Mouse (Mus musculus) left cerebral cortex, adult 8-10 months (tissue): ENCODE measurements around the gene Olfr214. TPM values are rescaled to one million over a fixed set of nuclear protein-coding genes. Genes with fewer than 3 reads are reported as not detected.
"Not testable (repeated sequence)": the region's sequence is repeated elsewhere in the genome, so short reads cannot be mapped to it uniquely, and the experiment has no call there.

Experiments
- DNase-seq, 2 experiments: peaks; one replicate each; pipeline ENCODE4 v3.0.0; 2022; ENCODE audit warnings: low spot score in 2 of 2
- total RNA-seq, 4 experiments: library from RNA; stranded (reverse); gene quantifications; 2 replicates each; pipeline ENCODE4 v1.2.4; 2022

Olfr214 gene
- not detected for total RNA-seq

GRCm38 (mm10) chr6:116553935-116554334 is at the start of gene Olfr214:
TSS of gene Olfr214 (plus strand) at chr6:116554235.
- DNase-seq = no peak

GRCm38 (mm10) chr6:116506302-116507003 is 47.6 kb upstream of the Olfr214 start, which contains the start of gene Olfr212:
TSS of gene Olfr212 (plus strand) at chr6:116506516.
- DNase-seq = not testable (repeated sequence)

GRCm38 (mm10) chr6:116514832-116515231 is 39.2 kb upstream of the Olfr214 start:
- no peak for DNase-seq

GRCm38 (mm10) chr6:116538156-116538555 is 15.9 kb upstream of the Olfr214 start, which contains the start of gene Olfr213:
TSS of gene Olfr213 (plus strand) at chr6:116538456.
- DNase-seq = no peak

- DNase-seq = no peak
These were observed 11.5 kb upstream of the Olfr214 start for GRCm38 (mm10) chr6:116542500-116542899.

GRCm38 (mm10) chr6:116550841-116551240 is 3.2 kb upstream of the Olfr214 start, which contains the start of gene Gm5580:
TSS of gene Gm5580 (plus strand) at chr6:116551141.
- not testable (repeated sequence) for DNase-seq

GRCm38 (mm10) chr6:116554952-116555351 is 917 bp downstream of the Olfr214 start:
- no peak for DNase-seq

GRCm38 (mm10) chr6:116569834-116570233 is 15.8 kb downstream of the Olfr214 start:
- DNase-seq = no peak

- DNase-seq = no peak
These were observed 30.1 kb downstream of the Olfr214 start, which contains the start of gene Olfr215 for GRCm38 (mm10) chr6:116584095-116584494. TSS of gene Olfr215 (minus strand) at chr6:116584195.

GRCm38 (mm10) chr6:116600969-116601368 is 46.9 kb downstream of the Olfr214 start:
- not testable (repeated sequence) for DNase-seq

GRCm38 (mm10) chr6:116607230-116607629 is 53.2 kb downstream of the Olfr214 start:
- DNase-seq = no peak

Other genes with a start within 250 kb of the Olfr214 start
- gene March8, start 216.2 kb upstream of the Olfr214 start, total RNA-seq = 10 to 100 TPM; 45.8 to 58.4 (median 53.3) TPM
- 1 to 10 TPM; 1.2 to 3.3 (median 1.8) TPM for gene Alox5, start 93.1 kb upstream of the Olfr214 start, total RNA-seq
- not detected for gene Olfr211, start 65.1 kb upstream of the Olfr214 start, total RNA-seq
- under 1 TPM in 2 of 4 experiments, not detected in 2; 0.11 to 0.13 TPM for gene Olfr212, start 47.7 kb upstream of the Olfr214 start, total RNA-seq
- not detected for gene Olfr213, start 15.8 kb upstream of the Olfr214 start, total RNA-seq
- gene Gm5580, start 3.1 kb upstream of the Olfr214 start, total RNA-seq = 1 to 10 TPM; 2.2 to 3.6 (median 2.9) TPM
- not detected for gene Olfr215, start 30.0 kb downstream of the Olfr214 start, total RNA-seq
- 10 to 100 TPM; 19.5 to 32.6 (median 23.2) TPM for gene Zfp422, start 74.8 kb downstream of the Olfr214 start, total RNA-seq
- gene Depp1, start 96.4 kb downstream of the Olfr214 start, total RNA-seq = 1 to 10 TPM; 1.7 to 3.3 (median 2.4) TPM
- 1 to 10 TPM; 6.2 to 8.6 (median 7.4) TPM for gene Rassf4, start 119.7 kb downstream of the Olfr214 start, total RNA-seq
- 1 to 10 TPM in 2 of 4 experiments, under 1 TPM in 2; 0.28 to 4.4 (median 1.0) TPM for gene Tmem72, start 162.7 kb downstream of the Olfr214 start, total RNA-seq